Mouse (Mus musculus): ENCODE data around the gene Zcchc4. TPM values are rescaled to one million over a fixed set of nuclear protein-coding genes. Genes with fewer than 3 reads are reported as not detected.
A peak's percentile ranks its signal among the peaks of the same experiment; 100 is the strongest.

The Zcchc4 gene
- polyA plus RNA-seq, 1 experiment, result 4.1 TPM

- no peaks in the 10 kb centered on the region for H3K36me3 ChIP-seq (ENCODE audit: control insufficient read depth, insufficient read depth, low read length)
- TF ChIP-seq CTCF (IDR thresholded peaks at IDR 0.05; ENCODE audit: control insufficient read depth, insufficient read depth, insufficient replicate concordance, low read depth, low read length) (peak; percentile 89), POLR2A (IDR thresholded peaks at IDR 0.05; ENCODE audit: control insufficient read depth, low read depth, low read length) (peak; percentile 87)
- H3K4me3 ChIP-seq (ENCODE audit: control insufficient read depth, low read depth, low read length), result peak overlapping the region; percentile 100
- H3K27ac ChIP-seq (ENCODE audit: control insufficient read depth, insufficient read depth, low read depth, low read length), result peak overlapping the region; percentile 89
- H3K27me3 ChIP-seq (ENCODE audit: control insufficient read depth, insufficient read depth, low read length), result no peaks in the 10 kb centered on the region
- no peaks in the 10 kb centered on the region for H3K4me1 ChIP-seq (ENCODE audit: control insufficient read depth, insufficient read depth, low read length)
Measured at GRCm38 (mm10) chr5:52782523-52783250, 7.5 kb downstream of the Zcchc4 start.

GRCm38 (mm10) chr5:52783251-52783620 is 8.0 kb downstream of the Zcchc4 start:
- Histone ChIP-seq H3K4me1 (ENCODE audit: control insufficient read depth, insufficient read depth, low read length) (no peaks in the 10 kb centered on the region), H3K27me3 (ENCODE audit: control insufficient read depth, insufficient read depth, low read length) (no peaks in the 10 kb centered on the region), H3K36me3 (ENCODE audit: control insufficient read depth, insufficient read depth, low read length) (no peaks in the 10 kb centered on the region), H3K27ac (ENCODE audit: control insufficient read depth, insufficient read depth, low read depth, low read length) (peak overlapping the region; percentile 89), H3K4me3 (ENCODE audit: control insufficient read depth, low read depth, low read length) (peak overlapping the region; percentile 100)
- TF ChIP-seq CTCF (IDR thresholded peaks at IDR 0.05; ENCODE audit: control insufficient read depth, insufficient read depth, insufficient replicate concordance, low read depth, low read length) (no peak), POLR2A (IDR thresholded peaks at IDR 0.05; ENCODE audit: control insufficient read depth, low read depth, low read length) (no peak)

GRCm38 (mm10) chr5:52783957-52784356 is 8.7 kb downstream of the Zcchc4 start:
- Histone ChIP-seq H3K27me3 (ENCODE audit: control insufficient read depth, insufficient read depth, low read length) (no peaks in the 10 kb centered on the region), H3K36me3 (ENCODE audit: control insufficient read depth, insufficient read depth, low read length) (no peaks in the 10 kb centered on the region), H3K4me1 (ENCODE audit: control insufficient read depth, insufficient read depth, low read length) (no peaks in the 10 kb centered on the region), H3K27ac (ENCODE audit: control insufficient read depth, insufficient read depth, low read depth, low read length) (no peak overlapping the region), H3K4me3 (ENCODE audit: control insufficient read depth, low read depth, low read length) (no peak overlapping the region)
- no peak for TF ChIP-seq CTCF (IDR thresholded peaks at IDR 0.05; ENCODE audit: control insufficient read depth, insufficient read depth, insufficient replicate concordance, low read depth, low read length)
- no peak for TF ChIP-seq POLR2A (IDR thresholded peaks at IDR 0.05; ENCODE audit: control insufficient read depth, low read depth, low read length)

- no peak overlapping the region for H3K4me3 ChIP-seq (ENCODE audit: control insufficient read depth, low read depth, low read length)
- TF ChIP-seq POLR2A (IDR thresholded peaks at IDR 0.05; ENCODE audit: control insufficient read depth, low read depth, low read length) (no peak), CTCF (IDR thresholded peaks at IDR 0.05; ENCODE audit: control insufficient read depth, insufficient read depth, insufficient replicate concordance, low read depth, low read length) (no peak)
- H3K27ac ChIP-seq (ENCODE audit: control insufficient read depth, insufficient read depth, low read depth, low read length), result no peak overlapping the region
- no peaks in the 10 kb centered on the region for H3K36me3 ChIP-seq (ENCODE audit: control insufficient read depth, insufficient read depth, low read length)
- no peaks in the 10 kb centered on the region for H3K27me3 ChIP-seq (ENCODE audit: control insufficient read depth, insufficient read depth, low read length)
- no peaks in the 10 kb centered on the region for H3K4me1 ChIP-seq (ENCODE audit: control insufficient read depth, insufficient read depth, low read length)
Measured at GRCm38 (mm10) chr5:52786556-52787322, 11.5 kb downstream of the Zcchc4 start.

- Histone ChIP-seq H3K36me3 (ENCODE audit: control insufficient read depth, insufficient read depth, low read length) (no peaks in the 10 kb centered on the region; the same call in 1 of the 2 replicates), H3K27ac (ENCODE audit: control insufficient read depth, insufficient read depth, low read depth, low read length) (no peak overlapping the region), H3K4me1 (ENCODE audit: control insufficient read depth, insufficient read depth, low read length) (no peaks in the 10 kb centered on the region), H3K27me3 (ENCODE audit: control insufficient read depth, insufficient read depth, low read length) (no peaks in the 10 kb centered on the region), H3K4me3 (ENCODE audit: control insufficient read depth, low read depth, low read length) (no peak overlapping the region)
- no peak for TF ChIP-seq CTCF (IDR thresholded peaks at IDR 0.05; ENCODE audit: control insufficient read depth, insufficient read depth, insufficient replicate concordance, low read depth, low read length)
- no peak for TF ChIP-seq POLR2A (IDR thresholded peaks at IDR 0.05; ENCODE audit: control insufficient read depth, low read depth, low read length)
Measured at GRCm38 (mm10) chr5:52793230-52793629, 18.0 kb downstream of the Zcchc4 start.

DNA sequence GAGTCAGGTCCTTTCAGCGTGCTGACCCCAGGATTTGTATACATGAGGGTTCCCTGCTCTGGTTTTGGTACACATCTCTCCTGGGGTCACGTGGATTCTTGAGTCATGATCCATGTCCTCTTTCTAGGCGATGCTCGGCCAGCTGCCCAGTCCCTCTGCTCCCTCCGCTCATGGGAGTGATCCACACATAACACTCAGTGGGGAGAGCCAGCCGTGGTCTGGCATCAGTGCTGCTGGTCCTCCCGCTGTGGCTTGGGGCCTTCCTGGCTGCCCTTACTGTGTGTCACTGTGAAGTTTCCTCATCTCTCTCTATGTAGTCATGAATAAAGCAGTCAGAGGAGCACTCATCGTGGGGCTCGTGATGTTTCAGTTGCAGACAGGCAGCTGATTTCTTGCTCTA is 18.9 kb downstream of the Zcchc4 start:
- Histone ChIP-seq H3K4me3 (ENCODE audit: control insufficient read depth, low read depth, low read length) (no peak overlapping the region), H3K27ac (ENCODE audit: control insufficient read depth, insufficient read depth, low read depth, low read length) (no peak overlapping the region), H3K4me1 (ENCODE audit: control insufficient read depth, insufficient read depth, low read length) (no peaks in the 10 kb centered on the region), H3K36me3 (ENCODE audit: control insufficient read depth, insufficient read depth, low read length) (no peaks in the 10 kb centered on the region; the same call in 1 of the 2 replicates), H3K27me3 (ENCODE audit: control insufficient read depth, insufficient read depth, low read length) (no peaks in the 10 kb centered on the region)
- TF ChIP-seq CTCF (IDR thresholded peaks at IDR 0.05; ENCODE audit: control insufficient read depth, insufficient read depth, insufficient replicate concordance, low read depth, low read length) (no peak), POLR2A (IDR thresholded peaks at IDR 0.05; ENCODE audit: control insufficient read depth, low read depth, low read length) (no peak)

DNA sequence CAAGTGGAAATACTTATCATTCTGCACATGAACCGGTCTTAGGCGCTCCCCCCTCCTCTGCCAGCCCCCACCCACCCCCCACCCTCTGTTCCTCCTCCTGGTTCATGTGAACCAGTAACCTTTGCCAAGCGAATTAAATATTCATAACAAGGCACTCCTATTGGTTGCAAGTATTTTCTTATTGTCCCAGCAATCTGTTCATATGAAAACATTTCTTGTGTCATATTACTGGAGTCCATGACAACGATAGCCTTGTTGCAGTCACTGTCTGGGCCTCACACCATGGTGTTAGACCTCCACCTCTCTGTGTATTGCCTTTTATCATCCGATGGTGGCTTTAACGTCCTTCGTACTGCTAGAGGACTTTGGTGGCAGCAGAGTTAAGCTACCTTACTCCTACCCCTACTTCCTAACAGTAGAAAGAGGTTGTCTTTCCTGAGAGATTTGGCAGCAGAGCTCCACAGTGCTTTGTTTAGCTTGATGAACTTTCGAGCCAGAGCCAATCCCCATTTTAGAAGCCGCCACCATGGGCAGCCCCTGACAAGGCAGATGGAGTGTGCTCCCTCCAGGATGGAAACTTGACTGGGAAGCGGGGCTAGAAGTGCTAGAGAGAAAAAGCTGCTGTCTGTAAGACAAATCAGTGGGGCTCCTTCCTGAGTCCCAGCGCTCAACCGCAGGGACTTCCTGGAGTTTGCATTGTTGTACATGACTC is 24.2 kb downstream of the Zcchc4 start:
- no peak overlapping the region for H3K4me3 ChIP-seq (ENCODE audit: control insufficient read depth, low read depth, low read length)
- H3K27ac ChIP-seq (ENCODE audit: control insufficient read depth, insufficient read depth, low read depth, low read length), result no peak overlapping the region
- H3K36me3 ChIP-seq (ENCODE audit: control insufficient read depth, insufficient read depth, low read length), result peaks cover 1% of the 10 kb centered on the region
- H3K4me1 ChIP-seq (ENCODE audit: control insufficient read depth, insufficient read depth, low read length), result no peaks in the 10 kb centered on the region
- no peaks in the 10 kb centered on the region for H3K27me3 ChIP-seq (ENCODE audit: control insufficient read depth, insufficient read depth, low read length)
- TF ChIP-seq CTCF (IDR thresholded peaks at IDR 0.05; ENCODE audit: control insufficient read depth, insufficient read depth, insufficient replicate concordance, low read depth, low read length) (no peak), POLR2A (IDR thresholded peaks at IDR 0.05; ENCODE audit: control insufficient read depth, low read depth, low read length) (no peak)

All from testis, adult 2 months (tissue).